Mouse (Mus musculus) lung, postnatal 4 days (tissue): Measurements from ENCODE around the gene Slc5a10.
A peak's percentile ranks its signal among the peaks of the same experiment; 100 is the strongest.
"Not testable (repeated sequence)": the region's sequence is repeated elsewhere in the genome, so short reads cannot be mapped to it uniquely, and the experiment has no call there.

ENCODE experiments used
- DNase-seq, 2 experiments: peaks; one replicate each; pipeline ENCODE4 v3.0.0; 2021

Slc5a10 gene

GRCm38 (mm10) chr11:61647110-61647910 is 73.3 kb downstream of the Slc5a10 start:
- DNase-seq, result peak in 1 of 2 experiments; percentile 35

GRCm38 (mm10) chr11:61646499-61647039 is 74.1 kb downstream of the Slc5a10 start:
- DNase-seq, result no peak

DNA sequence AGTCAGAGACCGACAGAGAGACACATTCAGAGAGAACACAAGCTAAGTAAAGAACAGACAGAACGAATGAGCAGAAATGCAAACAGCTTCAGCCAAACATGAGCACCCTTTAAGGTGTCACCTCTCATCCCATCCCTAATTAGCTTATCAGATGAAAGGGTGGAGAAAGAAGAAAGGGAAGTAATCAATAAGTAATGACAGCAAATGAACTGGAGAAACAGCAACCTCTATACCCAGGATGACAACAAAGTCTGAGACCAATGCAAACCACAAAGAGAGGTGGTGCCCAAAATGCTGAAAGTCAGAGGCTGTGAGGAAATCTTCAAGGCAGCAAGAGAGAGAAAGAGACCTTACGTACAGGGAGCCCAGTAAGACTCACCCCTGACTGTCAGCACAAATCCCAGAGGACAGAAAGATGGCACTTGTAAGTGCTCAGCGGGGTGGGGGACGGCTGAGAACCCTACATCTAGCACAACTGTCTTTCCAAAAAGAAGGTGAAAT is 75.2 kb downstream of the Slc5a10 start:
- DNase-seq, result no peak

GRCm38 (mm10) chr11:61644576-61645326 is 75.9 kb downstream of the Slc5a10 start:
- no peak for DNase-seq

GRCm38 (mm10) chr11:61643184-61643961 is 77.3 kb downstream of the Slc5a10 start:
- DNase-seq, result no peak

GRCm38 (mm10) chr11:61642106-61642505 is 78.5 kb downstream of the Slc5a10 start:
- DNase-seq, result no peak

DNA sequence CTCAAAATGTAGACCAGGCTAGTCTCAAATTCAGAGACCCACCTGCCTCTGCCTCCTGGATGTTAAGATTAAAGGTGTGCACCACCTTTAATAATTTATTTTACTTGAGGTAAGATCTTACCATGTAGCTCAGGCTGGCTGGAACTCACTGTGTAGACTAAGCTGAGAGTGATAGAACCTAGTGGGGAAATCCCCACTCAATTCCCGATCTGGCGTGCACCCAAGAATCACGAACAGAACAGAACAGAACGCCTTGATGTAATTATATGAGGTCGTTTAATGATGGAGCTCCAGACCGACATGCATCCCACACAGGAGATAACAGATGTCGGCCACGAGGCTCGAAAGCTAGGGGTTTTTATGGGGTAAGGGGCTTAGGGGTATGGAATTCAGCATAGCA is 80.0 kb downstream of the Slc5a10 start:
- not testable (repeated sequence) for DNase-seq

DNA sequence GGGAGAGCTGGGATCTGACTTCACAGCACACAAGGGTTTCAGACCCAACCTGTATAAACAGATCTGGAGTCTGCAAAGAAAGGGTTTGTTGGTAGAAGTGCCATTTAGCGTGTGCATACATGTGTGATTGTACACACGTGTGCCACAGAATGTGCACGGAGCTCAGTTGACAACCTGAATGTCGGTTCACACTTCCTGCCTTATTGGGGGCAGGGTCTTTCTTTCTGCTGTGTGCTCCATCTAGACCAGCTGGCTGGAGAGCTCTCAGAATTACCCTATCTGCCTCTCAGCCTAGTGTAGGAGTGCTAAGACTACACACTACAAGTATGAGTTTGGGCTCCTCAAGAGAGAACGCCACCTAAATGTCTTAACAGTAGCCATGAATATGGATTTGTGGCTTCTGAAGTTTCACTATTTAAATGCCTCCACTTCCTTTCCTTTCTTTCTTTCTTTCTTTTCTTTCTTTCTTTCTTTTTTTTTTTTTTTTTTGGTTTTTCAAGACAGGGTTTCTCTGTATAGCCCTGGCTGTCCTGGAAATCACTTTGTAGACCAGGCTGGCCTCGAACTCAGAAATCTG is 80.9 kb downstream of the Slc5a10 start:
- DNase-seq, result no peak

DNA sequence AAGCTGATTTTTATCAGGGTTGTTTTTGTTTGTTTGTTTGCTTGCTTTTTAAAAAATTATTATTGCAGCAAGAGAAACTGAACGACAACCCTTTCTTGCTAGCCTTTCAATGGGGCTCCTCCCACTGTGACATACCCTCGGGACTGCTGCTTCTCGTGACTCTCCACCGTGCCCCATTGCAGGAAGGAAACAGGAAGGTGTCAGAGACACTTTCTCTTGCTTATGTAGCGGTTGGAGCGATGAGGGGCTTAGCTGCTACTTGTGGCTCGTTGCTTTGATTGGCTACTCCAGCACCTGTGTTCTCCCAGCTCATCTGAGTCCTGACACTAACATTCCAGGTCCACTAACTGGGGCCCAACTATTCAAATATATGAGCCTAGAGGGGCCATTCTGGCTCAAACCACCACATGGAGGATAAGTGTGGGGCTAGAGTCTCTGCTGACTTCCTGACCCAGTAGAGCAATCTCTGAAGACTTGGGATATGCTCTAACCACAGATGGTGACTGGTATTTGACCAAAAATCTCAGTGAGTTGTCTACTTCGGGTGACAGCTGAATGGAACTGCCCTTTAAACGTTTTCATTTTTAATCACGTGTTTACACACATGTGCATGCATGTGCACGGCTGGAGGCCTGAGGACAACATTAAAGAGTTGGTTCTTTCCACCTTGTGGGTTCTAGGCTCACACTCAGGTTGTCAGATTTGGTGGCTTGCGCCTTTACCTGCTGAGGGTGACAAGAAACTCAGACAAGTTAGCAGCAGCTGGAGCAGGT is 81.7 kb downstream of the Slc5a10 start:
- DNase-seq, result no peak

DNA sequence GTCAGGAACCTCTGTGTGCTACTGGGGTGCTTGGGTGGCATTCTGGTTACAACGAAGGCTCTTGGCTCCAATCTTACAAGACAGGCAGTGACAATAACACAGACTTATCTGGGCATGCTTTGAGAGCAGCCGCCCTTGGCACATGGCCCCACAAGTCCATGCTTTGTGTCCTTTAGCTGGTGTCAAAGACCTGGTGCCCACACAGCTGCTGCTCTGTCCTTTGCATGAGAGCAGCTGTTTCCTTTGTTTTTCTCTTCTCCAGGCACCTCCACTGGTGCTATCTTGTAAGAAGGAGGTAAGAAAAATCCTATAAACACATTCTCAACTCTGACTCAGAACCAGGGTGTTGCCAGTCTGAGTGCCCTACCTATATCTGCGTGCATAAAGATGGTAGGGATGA is 82.8 kb downstream of the Slc5a10 start:
- no peak for DNase-seq

DNA sequence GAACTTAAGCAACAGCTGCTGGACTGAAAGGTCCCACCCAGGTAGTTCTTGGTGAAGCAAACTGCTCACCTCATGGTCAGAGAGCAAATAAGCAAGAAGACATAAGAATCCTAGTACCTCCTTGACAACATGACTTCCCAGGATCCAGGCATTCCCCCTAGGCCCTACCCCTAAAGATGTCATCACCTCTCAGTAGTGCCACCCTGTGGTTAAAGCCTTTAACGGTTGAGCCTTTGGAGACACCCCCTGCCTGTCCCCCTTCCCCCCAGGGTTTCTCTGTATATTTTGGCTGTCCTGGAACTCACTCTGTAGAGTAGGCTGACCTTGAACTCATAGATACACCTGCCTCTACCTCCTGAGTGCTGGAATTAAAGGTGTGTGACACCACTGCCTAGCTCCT is 83.2 kb downstream of the Slc5a10 start:
- DNase-seq, result no peak

- not testable (repeated sequence) for DNase-seq
Observed at GRCm38 (mm10) chr11:61636309-61636708, 84.3 kb downstream of the Slc5a10 start.

DNA sequence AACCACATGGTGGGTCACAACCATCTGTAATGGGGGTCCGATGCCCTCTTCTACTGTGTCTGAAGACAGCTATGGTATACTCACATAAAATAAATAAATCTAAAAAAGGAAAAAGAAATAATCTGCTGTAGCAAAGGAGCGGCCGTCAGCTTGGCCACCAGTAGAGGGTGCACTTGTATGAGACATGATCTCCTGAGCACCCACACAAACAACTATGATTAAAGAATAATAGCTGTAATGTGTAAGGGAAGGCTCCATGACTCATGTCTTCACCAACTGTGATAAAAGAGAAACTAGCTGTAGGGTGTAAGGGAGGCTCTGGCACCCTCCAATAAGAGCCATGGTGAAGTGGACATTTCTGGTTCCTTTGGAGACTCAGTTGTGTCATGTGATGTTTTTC is 91.0 kb downstream of the Slc5a10 start:
- DNase-seq, result peak in 1 of 2 experiments; percentile 33

- no peak for DNase-seq
Observed at GRCm38 (mm10) chr11:61626509-61626908, 94.1 kb downstream of the Slc5a10 start.

- DNase-seq, result no peak
Observed at GRCm38 (mm10) chr11:61625136-61625535, 95.5 kb downstream of the Slc5a10 start.
